Mouse (Mus musculus) adrenal gland, postnatal 25 days (tissue): ENCODE data around the gene Rab5c. TPM values are rescaled to one million over a fixed set of nuclear protein-coding genes. Genes with fewer than 3 reads are reported as not detected.
A peak's percentile ranks its signal among the peaks of the same experiment; 100 is the strongest.

ENCODE experiments used
- DNase-seq: peaks from one replicate; pipeline ENCODE4 v3.0.0; 2021; ENCODE audit warnings: mixed read lengths
- total RNA-seq: library from RNA; stranded (reverse); gene quantifications from 2 replicates; pipeline ENCODE4 v1.2.3, GENCODE M21; 2021

Gene Rab5c
- total RNA-seq, 1 experiment from 2014 or later, result 171 TPM

GRCm38 (mm10) chr11:100700710-100701109 is 37.3 kb downstream of the Rab5c start:
- DNase-seq, result no peak

GRCm38 (mm10) chr11:100697921-100698320 is 40.1 kb downstream of the Rab5c start:
- DNase-seq, result no peak

- peak; percentile 82 for DNase-seq
Observed at GRCm38 (mm10) chr11:100694926-100695325, 43.1 kb downstream of the Rab5c start.

GRCm38 (mm10) chr11:100693154-100693553 is 44.9 kb downstream of the Rab5c start:
- no peak for DNase-seq

- DNase-seq, result no peak
Observed at GRCm38 (mm10) chr11:100692164-100692616, 45.8 kb downstream of the Rab5c start, which contains the start of gene Zfp385c. Gene Zfp385c, minus strand, starts transcription at chr11:100692455.

GRCm38 (mm10) chr11:100690389-100690788 is 47.6 kb downstream of the Rab5c start:
- DNase-seq, result no peak

- DNase-seq, result no peak
Observed at GRCm38 (mm10) chr11:100688443-100688842, 49.6 kb downstream of the Rab5c start.

GRCm38 (mm10) chr11:100687265-100687664 is 50.8 kb downstream of the Rab5c start:
- no peak for DNase-seq

GRCm38 (mm10) chr11:100685371-100685770 is 52.6 kb downstream of the Rab5c start:
- no peak for DNase-seq

GRCm38 (mm10) chr11:100684084-100684483 is 53.9 kb downstream of the Rab5c start:
- DNase-seq, result no peak

- DNase-seq, result no peak
Observed at GRCm38 (mm10) chr11:100682526-100682925, 55.5 kb downstream of the Rab5c start.

GRCm38 (mm10) chr11:100681826-100682225 is 56.2 kb downstream of the Rab5c start:
- DNase-seq, result no peak

- no peak for DNase-seq
Observed at GRCm38 (mm10) chr11:100677810-100678209, 60.2 kb downstream of the Rab5c start.

GRCm38 (mm10) chr11:100673169-100673568 is 64.8 kb downstream of the Rab5c start:
- peak; percentile 68 for DNase-seq

GRCm38 (mm10) chr11:100671956-100672355 is 66.1 kb downstream of the Rab5c start:
- DNase-seq, result no peak

GRCm38 (mm10) chr11:100671049-100671448 is 67.0 kb downstream of the Rab5c start:
- DNase-seq, result no peak

Other genes starting within 250 kb of the Rab5c start
- 1,778 and 1,859 TPM in 2 replicates for gene Acly, start 210.2 kb downstream of the Rab5c start, total RNA-seq
- 4.1 and 5.5 TPM in 2 replicates for gene Ttc25, start 192.6 kb downstream of the Rab5c start, total RNA-seq
- gene Cnp, start 163.3 kb downstream of the Rab5c start, total RNA-seq, result 35.4 and 57.8 TPM in 2 replicates
- 40.3 and 46.8 TPM in 2 replicates for gene Nkiras2, start 119.0 kb downstream of the Rab5c start, total RNA-seq
- gene Dnajc7, start 118.0 kb downstream of the Rab5c start, total RNA-seq, result 237 and 251 TPM in 2 replicates
- gene Zfp385c, start 45.8 kb downstream of the Rab5c start, total RNA-seq, result 0.43 TPM in 1 of 2 replicates, not detected in the other
- 47.4 and 63.8 TPM in 2 replicates for gene Dhx58, start 33.9 kb downstream of the Rab5c start, total RNA-seq
- 52.2 and 53.5 TPM in 2 replicates for gene Kat2a, start 25.8 kb downstream of the Rab5c start, total RNA-seq
- gene Hspb9, start 24.4 kb downstream of the Rab5c start, total RNA-seq, result not detected in 2 replicates
- 0.21 TPM in 1 of 2 replicates, not detected in the other for gene Kcnh4, start 21.7 kb upstream of the Rab5c start, total RNA-seq
- not detected in 2 replicates for gene Hcrt, start 24.7 kb upstream of the Rab5c start, total RNA-seq
- 21.0 and 32.1 TPM in 2 replicates for gene Ghdc, start 32.7 kb upstream of the Rab5c start, total RNA-seq
- 89.0 and 123 TPM in 2 replicates for gene Stat5b, start 112.5 kb upstream of the Rab5c start, total RNA-seq
- 43.8 and 54.5 TPM in 2 replicates for gene Stat5a, start 121.1 kb upstream of the Rab5c start, total RNA-seq
- 81.5 and 88.6 TPM in 2 replicates for gene Stat3, start 201.3 kb upstream of the Rab5c start, total RNA-seq
- gene Cavin1, start 232.7 kb upstream of the Rab5c start, total RNA-seq, result 224 and 271 TPM in 2 replicates